Mouse (Mus musculus): ENCODE data around the gene Tent5b. TPM values are rescaled to one million over a fixed set of nuclear protein-coding genes. Genes with fewer than 3 reads are reported as not detected.
A peak's percentile ranks its signal among the peaks of the same experiment; 100 is the strongest.
"Not testable (repeated sequence)": the region's sequence is repeated elsewhere in the genome, so short reads cannot be mapped to it uniquely, and the experiment has no call there.

Tent5b gene
- total RNA-seq, 2 experiments from 2014 or later: 2.5 to 4.0 TPM

GRCm38 (mm10) chr4:133495711-133496110 is 15.8 kb downstream of the Tent5b start:
- no peak for DNase-seq (ENCODE audit: low spot score)
- intact Hi-C loops (cut with DNase I): loop anchor here (2.0 kb wide), 2 partner anchors 17 to 71 kb away; no protein-coding TSS in a partner anchor

GRCm38 (mm10) chr4:133496738-133497445 is 17.0 kb downstream of the Tent5b start:
- no peak for DNase-seq (ENCODE audit: low spot score)
- intact Hi-C loops (cut with DNase I): no loop called here

GRCm38 (mm10) chr4:133497461-133498159 is 17.7 kb downstream of the Tent5b start:
- DNase-seq (ENCODE audit: low spot score): no peak
- intact Hi-C loops (cut with DNase I): no loop called here

GRCm38 (mm10) chr4:133498160-133498724 is 18.3 kb downstream of the Tent5b start, which contains the start of gene Trnp1:
Gene Trnp1 (minus strand): TSS chr4:133498550.
- DNase-seq (ENCODE audit: low spot score): peak; percentile 50
- intact Hi-C loops (cut with DNase I): no loop called here

- no peak for DNase-seq (ENCODE audit: low spot score)
- intact Hi-C loops (cut with DNase I): no loop called here
Measured at GRCm38 (mm10) chr4:133501514-133501913, 21.6 kb downstream of the Tent5b start.

- DNase-seq (ENCODE audit: low spot score): no peak
- intact Hi-C loops (cut with DNase I): no loop called here
Measured at GRCm38 (mm10) chr4:133504300-133504699, 24.4 kb downstream of the Tent5b start.

- no peak for DNase-seq (ENCODE audit: low spot score)
- intact Hi-C loops (cut with DNase I): no loop called here
Measured at GRCm38 (mm10) chr4:133504755-133505485, 25.0 kb downstream of the Tent5b start.

- no peak for DNase-seq (ENCODE audit: low spot score)
- intact Hi-C loops (cut with DNase I): no loop called here
Measured at GRCm38 (mm10) chr4:133506573-133506972, 26.6 kb downstream of the Tent5b start.

GRCm38 (mm10) chr4:133508990-133509389 is 29.1 kb downstream of the Tent5b start:
- intact Hi-C loops (cut with DNase I): no loop called here
- DNase-seq (ENCODE audit: low spot score): no peak

GRCm38 (mm10) chr4:133511050-133511449 is 31.1 kb downstream of the Tent5b start:
- intact Hi-C loops (cut with DNase I): no loop called here
- no peak for DNase-seq (ENCODE audit: low spot score)

- not testable (repeated sequence) for DNase-seq (ENCODE audit: low spot score)
- intact Hi-C loops (cut with DNase I): loop anchor here (2.0 kb wide), 2 partner anchors 34 to 90 kb away; no protein-coding TSS in a partner anchor
Measured at GRCm38 (mm10) chr4:133512511-133512910, 32.6 kb downstream of the Tent5b start.

GRCm38 (mm10) chr4:133512972-133513371 is 33.0 kb downstream of the Tent5b start:
- no peak for DNase-seq (ENCODE audit: low spot score)
- intact Hi-C loops (cut with DNase I): loop anchor here (2.0 kb wide), 2 partner anchors 34 to 90 kb away; no protein-coding TSS in a partner anchor

- DNase-seq (ENCODE audit: low spot score): no peak
- intact Hi-C loops (cut with DNase I): no loop called here
Measured at GRCm38 (mm10) chr4:133518601-133519368, 38.9 kb downstream of the Tent5b start, which contains the start of gene Kdf1. Gene Kdf1 (plus strand): TSS chr4:133518963.

- intact Hi-C loops (cut with DNase I): no loop called here
- DNase-seq (ENCODE audit: low spot score): no peak
Measured at GRCm38 (mm10) chr4:133519369-133519665, 39.4 kb downstream of the Tent5b start.

- intact Hi-C loops (cut with DNase I): no loop called here
- no peak for DNase-seq (ENCODE audit: low spot score)
Measured at GRCm38 (mm10) chr4:133521502-133521901, 41.6 kb downstream of the Tent5b start.

- intact Hi-C loops (cut with DNase I): no loop called here
Measured at GRCm38 (mm10) chr4:133527788-133528187, 47.9 kb downstream of the Tent5b start.

GRCm38 (mm10) chr4:133532777-133533176 is 52.8 kb downstream of the Tent5b start:
- DNase-seq (ENCODE audit: low spot score): no peak
- intact Hi-C loops (cut with DNase I): no loop called here

More at GRCm38 (mm10) chr4:133527788-133528187, 47.9 kb downstream of the Tent5b start:
- no peak for DNase-seq (ENCODE audit: low spot score)

GRCm38 (mm10) chr4:133536081-133536480 is 56.1 kb downstream of the Tent5b start:
- DNase-seq (ENCODE audit: low spot score): no peak

GRCm38 (mm10) chr4:133536652-133537051 is 56.7 kb downstream of the Tent5b start:
- no peak for DNase-seq (ENCODE audit: low spot score)

More at GRCm38 (mm10) chr4:133536081-133536480, 56.1 kb downstream of the Tent5b start:
- intact Hi-C loops (cut with DNase I): no loop called here

More at GRCm38 (mm10) chr4:133536652-133537051, 56.7 kb downstream of the Tent5b start:
- intact Hi-C loops (cut with DNase I): no loop called here

Data from heart, postnatal 25 days (tissue).